Mouse (Mus musculus) 3T3-L1 (cell line): ENCODE data around the gene Nisch.

Source experiments
- DNase-seq: peaks from one replicate; pipeline ENCODE4 v3.0.0-alpha.2; 2015; ENCODE audit warnings: low read depth, low spot score

The Nisch gene

GRCm38 (mm10) chr14:31215157-31216002 lies 1.4 kb downstream of the Nisch start:
- peak; percentile 69 for DNase-seq

GRCm38 (mm10) chr14:31214684-31215083 lies 2.1 kb downstream of the Nisch start:
- DNase-seq: no peak

GRCm38 (mm10) chr14:31213868-31214267 lies 2.9 kb downstream of the Nisch start:
- no peak for DNase-seq

GRCm38 (mm10) chr14:31212499-31212898 lies 4.2 kb downstream of the Nisch start:
- no peak for DNase-seq

DNA sequence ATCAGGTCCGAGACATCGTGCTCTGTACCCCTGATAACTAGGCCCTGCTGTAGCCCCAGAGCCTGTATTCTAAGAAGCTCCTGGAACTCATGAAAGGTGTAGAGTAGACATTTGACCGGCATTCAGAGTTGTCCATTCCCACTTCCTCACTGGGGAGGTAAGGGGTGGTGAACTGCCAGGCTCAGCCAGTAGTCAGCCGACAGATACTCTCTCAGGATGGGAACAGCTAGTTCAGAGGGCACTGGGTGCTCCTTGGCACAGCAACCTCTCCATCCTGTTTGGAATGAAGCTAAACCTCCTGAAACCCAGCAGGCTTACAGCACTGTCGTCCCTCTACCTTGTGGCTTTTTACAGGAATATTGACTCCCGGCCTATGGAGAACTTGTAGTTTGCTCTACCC lies 4.9 kb downstream of the Nisch start:
- no peak for DNase-seq

- DNase-seq: no peak
Observed at GRCm38 (mm10) chr14:31209133-31209557, 7.6 kb downstream of the Nisch start.

DNA sequence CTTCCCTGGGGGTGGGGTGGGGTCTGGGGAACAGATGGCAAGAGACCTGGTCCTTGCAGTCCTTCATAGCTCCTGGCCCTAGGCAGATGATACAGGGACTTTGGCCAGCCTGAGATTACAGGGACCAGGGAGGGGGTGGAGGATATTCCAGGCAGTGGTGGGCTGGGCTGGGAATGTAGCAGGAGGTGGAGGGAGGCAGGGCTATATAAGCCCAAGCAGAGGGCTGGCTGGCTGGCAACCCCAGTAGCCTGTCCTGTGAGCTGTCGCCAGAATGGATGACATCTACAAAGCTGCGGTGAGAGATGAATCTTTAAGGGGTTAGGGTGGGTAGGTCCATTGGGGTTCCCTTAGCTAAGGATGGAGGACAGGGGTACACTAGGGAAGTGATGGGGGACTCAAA lies 8.7 kb downstream of the Nisch start, which contains the start of gene Tnnc1:
Gene Tnnc1 (plus strand): TSS at position 229 of the 400 bp plus-strand sequence.
- no peak for DNase-seq

DNA sequence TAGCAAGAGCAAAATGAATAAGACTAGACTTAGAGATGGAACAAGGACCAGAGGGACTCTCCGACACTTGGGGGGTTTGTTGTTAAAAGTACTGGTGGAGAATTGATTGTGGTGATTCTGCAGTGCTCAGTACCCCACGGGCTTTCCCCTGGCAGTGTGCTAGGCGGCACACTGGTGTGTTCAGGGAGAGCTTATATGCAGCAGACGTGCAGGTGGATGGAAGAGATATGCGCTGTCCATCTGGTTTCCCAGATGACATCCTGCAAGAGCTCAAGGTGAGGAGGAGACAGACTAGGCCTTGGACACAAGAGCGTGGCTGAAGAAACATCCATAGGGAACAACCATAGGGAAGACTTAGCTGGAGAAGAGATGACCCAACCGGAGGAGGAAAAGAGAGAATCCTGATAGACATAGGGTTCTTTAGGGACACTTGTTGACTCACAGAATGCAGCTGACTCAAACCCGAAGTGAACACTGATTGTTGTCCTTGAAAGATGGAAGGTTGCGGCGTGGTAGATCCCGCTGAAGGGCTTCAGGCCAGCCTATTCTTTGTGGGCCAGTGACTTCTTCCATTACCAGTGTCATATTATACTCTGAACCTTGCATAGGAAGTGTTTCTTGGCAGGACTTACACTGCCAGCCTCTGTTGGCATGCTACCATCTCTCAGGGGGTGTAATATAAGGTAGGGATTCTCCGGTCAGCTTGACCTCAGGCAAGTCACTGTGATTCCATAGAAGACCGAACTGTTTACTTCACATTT lies 9.5 kb downstream of the Nisch start:
- no peak for DNase-seq

GRCm38 (mm10) chr14:31206472-31206981 lies 10.2 kb downstream of the Nisch start:
- peak; percentile 86 for DNase-seq

DNA sequence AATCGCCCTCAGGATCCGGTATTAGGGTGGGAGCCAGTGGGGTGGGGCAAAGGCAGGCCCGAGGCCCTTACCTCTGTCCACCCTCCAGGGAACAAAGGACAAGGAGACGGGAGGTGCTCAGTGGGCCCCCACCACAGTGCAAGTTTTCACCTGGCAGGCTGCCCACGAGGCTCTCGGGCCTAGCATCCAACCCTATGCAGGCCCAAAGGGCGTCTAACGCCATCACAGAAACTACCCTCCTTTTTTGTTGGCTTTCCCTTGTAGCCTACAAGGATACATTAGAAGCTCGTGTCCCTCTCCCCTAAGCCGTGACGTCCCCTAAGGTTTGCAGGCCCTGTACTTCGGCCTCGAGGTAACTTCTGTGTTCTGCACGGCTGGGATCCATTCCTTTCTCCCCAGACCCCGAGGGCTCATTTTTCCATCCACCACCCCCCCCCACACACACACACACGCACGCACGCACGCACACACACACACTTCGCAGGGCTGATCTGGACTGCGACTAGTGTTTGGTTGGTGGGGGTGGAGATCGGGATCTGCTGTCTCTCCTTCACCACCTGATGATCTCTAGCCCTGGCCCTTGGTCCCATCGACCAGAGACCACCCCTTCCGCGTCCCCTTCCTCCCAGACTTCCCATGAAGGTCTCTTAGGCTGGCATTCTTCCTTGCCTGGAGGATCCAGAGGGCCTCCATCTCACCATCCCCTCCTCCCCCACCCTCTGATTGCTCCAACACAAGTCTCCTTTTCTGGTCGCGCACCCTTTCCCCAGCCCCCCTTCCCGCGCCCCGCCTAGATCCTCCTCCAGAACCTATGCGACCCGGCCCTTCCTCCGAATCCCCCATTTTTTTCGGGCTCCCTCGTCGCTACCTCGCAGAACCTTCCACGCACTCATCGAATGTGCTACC lies 10.9 kb downstream of the Nisch start:
- DNase-seq: peak; percentile 35

DNA sequence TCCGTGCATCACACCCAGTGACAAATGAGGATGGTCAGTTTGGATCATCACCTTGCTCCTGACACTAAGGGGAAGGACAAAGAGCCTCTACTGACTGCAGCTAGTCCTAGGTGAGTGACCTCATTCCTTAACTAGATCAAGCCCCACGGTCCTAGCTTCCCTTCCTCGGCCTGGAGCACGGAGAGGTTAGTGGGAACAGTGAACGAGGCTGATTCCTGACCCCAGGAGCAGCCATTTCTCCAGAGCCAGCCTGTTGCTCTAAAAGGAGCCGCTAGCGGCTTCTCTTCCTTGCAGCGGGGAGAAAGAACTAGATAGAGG lies 11.5 kb downstream of the Nisch start:
- peak; percentile 48 for DNase-seq

DNA sequence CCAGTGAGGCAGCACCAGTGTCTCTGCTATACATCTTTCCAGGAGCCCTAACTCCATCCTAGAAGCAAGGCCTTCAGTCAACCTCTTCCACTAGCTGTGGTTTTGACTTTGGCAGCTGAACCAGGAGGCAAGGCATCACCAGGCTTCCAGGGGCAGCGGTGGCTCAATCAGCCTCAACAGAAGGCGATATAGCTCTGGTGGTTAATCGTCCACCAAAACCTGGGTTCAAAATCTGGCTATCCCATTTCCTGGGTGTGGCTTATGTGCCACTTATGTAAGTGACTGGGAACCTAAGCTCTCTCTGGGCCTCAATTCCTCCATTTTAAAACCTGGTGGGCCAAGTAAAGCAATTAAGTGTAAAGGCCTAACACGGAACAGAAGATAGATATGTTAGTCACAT lies 11.9 kb downstream of the Nisch start:
- peak; percentile 38 for DNase-seq

- DNase-seq: no peak
Observed at GRCm38 (mm10) chr14:31200038-31200437, 16.7 kb downstream of the Nisch start.

DNA sequence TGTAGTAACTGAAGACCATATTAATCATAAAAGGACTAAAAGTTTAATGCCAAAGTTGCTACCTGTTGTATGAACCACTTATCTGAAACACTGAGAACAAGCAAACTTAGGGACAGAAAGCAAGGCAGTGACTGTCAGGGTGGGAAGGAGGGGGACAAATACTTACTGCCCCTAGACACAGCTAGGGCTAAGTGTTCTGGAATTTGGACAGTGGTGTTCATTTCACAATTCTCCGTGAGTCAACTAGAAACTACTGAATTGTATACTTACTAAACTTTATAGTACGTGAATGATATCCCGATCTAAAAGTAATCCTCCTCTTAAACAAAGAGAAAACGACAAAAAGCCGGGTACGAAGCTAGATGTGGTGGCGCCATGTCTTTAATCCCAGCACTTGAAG lies 17.1 kb downstream of the Nisch start:
- no peak for DNase-seq

GRCm38 (mm10) chr14:31197547-31198516 lies 18.9 kb downstream of the Nisch start:
- DNase-seq: peak; percentile 82

DNA sequence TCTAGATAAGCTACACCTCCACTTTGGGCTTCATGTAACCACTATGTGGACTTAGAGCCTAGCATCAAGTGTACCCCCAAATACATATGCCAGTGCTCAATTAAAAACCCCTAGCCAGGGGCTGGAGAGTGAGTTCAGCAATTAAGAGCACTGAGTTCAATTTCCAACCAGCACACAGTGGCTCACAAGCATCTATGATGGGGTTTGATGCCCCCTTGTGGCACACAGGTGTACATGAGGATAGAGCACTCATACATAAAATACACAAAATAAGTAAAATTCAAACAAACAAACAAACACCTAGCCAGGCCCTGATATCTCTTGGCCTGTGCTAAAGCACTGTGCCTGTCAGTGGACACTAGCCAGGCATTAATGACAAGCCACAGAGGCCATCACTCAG lies 20.8 kb downstream of the Nisch start:
- DNase-seq: peak; percentile 54

- DNase-seq: no peak
Observed at GRCm38 (mm10) chr14:31195521-31195920, 21.2 kb downstream of the Nisch start.

DNA sequence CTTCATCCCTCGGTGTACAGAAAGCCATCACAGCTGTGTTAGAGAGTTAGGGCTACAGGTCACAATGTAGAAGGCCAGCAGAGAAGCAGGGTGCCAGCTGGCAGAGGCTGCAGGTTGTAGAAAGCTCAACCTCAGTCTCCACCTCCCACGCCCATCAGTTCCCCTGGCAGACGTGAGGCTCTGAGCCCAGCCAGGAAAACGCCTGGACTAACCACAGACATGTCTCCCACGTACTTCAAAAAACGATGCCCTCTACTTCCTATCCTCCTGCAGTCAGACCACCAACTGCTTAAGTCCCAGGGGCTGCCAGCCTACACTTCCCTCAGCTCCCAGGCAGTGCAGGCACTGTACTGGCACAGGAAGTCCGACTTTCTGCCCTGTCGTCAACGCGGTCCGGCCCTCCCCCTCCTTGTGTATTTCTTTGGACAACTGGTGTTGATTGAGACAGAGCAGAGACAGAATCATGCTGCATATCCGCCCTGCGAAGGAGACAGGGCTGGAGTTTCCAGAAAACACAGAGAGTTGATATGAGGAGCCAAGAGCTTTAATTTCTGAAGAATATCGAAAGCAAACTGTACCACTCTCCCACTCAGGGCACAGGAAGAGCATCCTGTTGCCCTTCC lies 21.7 kb downstream of the Nisch start:
- DNase-seq: peak; percentile 74

- DNase-seq: no peak
Observed at GRCm38 (mm10) chr14:31194441-31194840, 22.3 kb downstream of the Nisch start.

GRCm38 (mm10) chr14:31193791-31194190 lies 23.0 kb downstream of the Nisch start:
- no peak for DNase-seq
